Mouse (Mus musculus) CH12.LX (cell line): ENCODE measurements around the gene Glo1.

Experiments used
- CTCF ChIP-seq, 2 experiments: IDR thresholded peaks in 1 of 2; conservative IDR thresholded peaks in 1 of 2; 2 replicates each; pipeline ENCODE4 v1.5.1; 2011 to 2012; ENCODE audit warnings: low read depth in 2 of 2, low read length in 2 of 2, improper control_type of control experiment in 1 of 2, inconsistent platforms in 1 of 2, mild to moderate bottlenecking in 1 of 2, moderate library complexity in 1 of 2
- GABPA ChIP-seq: IDR thresholded peaks from 2 replicates; pipeline ENCODE4 v1.6.1; 2012; ENCODE audit warnings: low read depth, low read length, improper control_type of control experiment, inconsistent platforms; ENCODE audit not compliant: insufficient replicate concordance
- JUN ChIP-seq: IDR thresholded peaks from 2 replicates; pipeline ENCODE4 v1.6.1; 2011; ENCODE audit warnings: low read depth, mild to moderate bottlenecking, low read length, improper control_type of control experiment, moderate library complexity; ENCODE audit not compliant: insufficient read depth
- MAFK ChIP-seq: IDR thresholded peaks from 2 replicates; pipeline ENCODE4 v1.6.1; 2011; ENCODE audit warnings: low read length, improper control_type of control experiment; ENCODE audit not compliant: insufficient replicate concordance
- POLR2A ChIP-seq: IDR thresholded peaks from 2 replicates; pipeline ENCODE4 v1.6.1; 2011; ENCODE audit warnings: low read depth, mild to moderate bottlenecking, improper control_type of control experiment, low read length
- ZC3H11A ChIP-seq: IDR thresholded peaks from 2 replicates; pipeline ENCODE4 v1.6.1; 2012; ENCODE audit warnings: low read depth, mild to moderate bottlenecking, inconsistent platforms, low read length, improper control_type of control experiment

- TF ChIP-seq CTCF (conservative IDR thresholded peaks at IDR 0.05 in 1 of 2, IDR thresholded peaks at IDR 0.05 in 1 of 2; ENCODE audit: low read depth in 2 of 2, low read length in 2 of 2) (no peak), POLR2A (no peak), ZC3H11A (no peak), MAFK (no peak), GABPA (no peak), JUN (no peak)
These were observed 15.2 kb downstream of the Glo1 start for GRCm38 (mm10) chr17:30611221-30612074.
